Mouse (Mus musculus) midbrain, embryonic 11.5 days (tissue): ENCODE measurements at regions not wholly inside any gene's neighbourhood (a gene's known extent, or its start where the extent isn't known, plus 50 kb on each side); places are given as distances from the start of the nearest gene placed in this dataset.

Experiments
- ATAC-seq: fragments of 200-750 bp; cut with Nextera tagmentation; 2 replicates; pipeline ENCODE4 v1.8.0; 2017; ENCODE audit warnings: moderate TSS enrichment, moderate library complexity; ENCODE audit not compliant: low FRiP score
- DNase-seq: peaks from one replicate; pipeline ENCODE4 v3.0.0; 2015; ENCODE audit warnings: low spot score; ENCODE audit errors: missing footprints
- H3K27ac ChIP-seq: fragments of 300-500 bp; sonication (generic); 2 replicates; pipeline ENCODE4 v1.5.1; 2014; ENCODE audit warnings: low read depth, low read length
- H3K27me3 ChIP-seq: fragments of 300-500 bp; sonication (generic); 2 replicates; pipeline ENCODE4 v1.6.1; 2014; ENCODE audit warnings: mild to moderate bottlenecking, low read length, moderate library complexity, mixed read lengths; ENCODE audit not compliant: control insufficient read depth, insufficient read depth
- H3K36me3 ChIP-seq: fragments of 300-500 bp; sonication (generic); 2 replicates; pipeline ENCODE4 v1.6.1; 2014; ENCODE audit warnings: mild to moderate bottlenecking, low read length, moderate library complexity, mixed read lengths; ENCODE audit not compliant: control insufficient read depth, insufficient read depth
- H3K4me1 ChIP-seq: fragments of 300-500 bp; sonication (generic); 2 replicates; pipeline ENCODE4 v1.6.1; 2014; ENCODE audit warnings: low read length; ENCODE audit not compliant: control insufficient read depth, insufficient read depth
- H3K4me2 ChIP-seq: fragments of 300-500 bp; sonication (generic); 2 replicates; pipeline ENCODE4 v1.6.1; 2014; ENCODE audit warnings: mild to moderate bottlenecking, moderate library complexity
- H3K4me3 ChIP-seq: fragments of 300-500 bp; sonication (generic); 2 replicates; pipeline ENCODE4 v1.5.1; 2014; ENCODE audit warnings: low read depth, low read length
- H3K9ac ChIP-seq: fragments of 300-500 bp; sonication (generic); 2 replicates; pipeline ENCODE4 v1.6.1; 2014; ENCODE audit warnings: low read length
- H3K9me3 ChIP-seq: fragments of 300-500 bp; sonication (generic); 2 replicates; pipeline ENCODE4 v1.6.1; 2016; ENCODE audit warnings: low read length; ENCODE audit not compliant: control insufficient read depth
- WGBS: fragments of 180-500 bp; shearing (Covaris S2); extraction: QIAGEN DNeasy Blood & Tissue Kit; methylation state at CpG from one replicate; pipeline ENCODE4 v1.1.7; 2014; 5-methylcytosine and 5-hydroxymethylcytosine counted together

- Histone ChIP-seq H3K9ac (no peak overlapping the region), H3K4me1 (no peaks in the 10 kb centered on the region), H3K4me3 (no peak overlapping the region), H3K27ac (no peak overlapping the region), H3K9me3 (no peaks in the 10 kb centered on the region), H3K4me2 (no peak overlapping the region), H3K27me3 (peaks cover 94% of the 10 kb centered on the region), H3K36me3 (no peaks in the 10 kb centered on the region)
- 89% methylated on average over 4 of the region's 4 CpGs for WGBS
- ATAC-seq: no peak
- DNase-seq: no peak
Measured at GRCm38 (mm10) chr3:102358801-102359200, 110.9 kb upstream of the Ngf start.

GRCm38 (mm10) chr3:102357062-102357610 lies 112.6 kb upstream of the Ngf start:
- H3K9ac ChIP-seq: no peak overlapping the region
- H3K27me3 ChIP-seq: peaks cover 84% of the 10 kb centered on the region
- H3K9me3 ChIP-seq: no peaks in the 10 kb centered on the region
- no peaks in the 10 kb centered on the region; the same call in 1 of the 2 replicates for H3K4me1 ChIP-seq
- H3K4me3 ChIP-seq: no peak overlapping the region
- WGBS: 75% methylated on average over 7 of the region's 7 CpGs
- ATAC-seq: no peak
- H3K4me2 ChIP-seq: no peak overlapping the region
- DNase-seq: peak; percentile 82
- H3K27ac ChIP-seq: no peak overlapping the region
- no peaks in the 10 kb centered on the region for H3K36me3 ChIP-seq

- Histone ChIP-seq H3K27ac (no peak overlapping the region), H3K9me3 (no peaks in the 10 kb centered on the region), H3K4me1 (no peaks in the 10 kb centered on the region; the same call in 1 of the 2 replicates), H3K4me3 (no peak overlapping the region), H3K9ac (no peak overlapping the region), H3K27me3 (peaks cover 84% of the 10 kb centered on the region), H3K4me2 (no peak overlapping the region), H3K36me3 (no peaks in the 10 kb centered on the region)
- peak; percentile 31 for DNase-seq
- ATAC-seq: no peak
- WGBS: 91% methylated on average over 2 of the region's 2 CpGs
Measured at GRCm38 (mm10) chr3:102355352-102355751, 114.4 kb upstream of the Ngf start.

- no peak overlapping the region for H3K27ac ChIP-seq
- H3K36me3 ChIP-seq: no peaks in the 10 kb centered on the region
- ATAC-seq: no peak
- DNase-seq: no peak
- H3K9me3 ChIP-seq: no peaks in the 10 kb centered on the region
- WGBS: 68% methylated on average over 2 of the region's 2 CpGs
- H3K27me3 ChIP-seq: peaks cover 83% of the 10 kb centered on the region
- no peak overlapping the region for H3K4me2 ChIP-seq
- H3K4me1 ChIP-seq: no peaks in the 10 kb centered on the region; the same call in 1 of the 2 replicates
- no peak overlapping the region for H3K4me3 ChIP-seq
- no peak overlapping the region for H3K9ac ChIP-seq
Measured at GRCm38 (mm10) chr3:102354771-102355170, 114.9 kb upstream of the Ngf start.

- Histone ChIP-seq H3K36me3 (no peaks in the 10 kb centered on the region), H3K9ac (no peak overlapping the region), H3K4me1 (no peaks in the 10 kb centered on the region; the same call in 1 of the 2 replicates), H3K9me3 (no peaks in the 10 kb centered on the region), H3K4me2 (no peak overlapping the region), H3K4me3 (no peak overlapping the region), H3K27ac (no peak overlapping the region), H3K27me3 (peaks cover 80% of the 10 kb centered on the region)
- 36% methylated on average over 6 of the region's 6 CpGs for WGBS
- DNase-seq (peak; percentile 91), ATAC-seq (peak; percentile 93)
Measured at GRCm38 (mm10) chr3:102353277-102353900, 116.3 kb upstream of the Ngf start.

GRCm38 (mm10) chr3:102346077-102346476 lies 123.6 kb upstream of the Ngf start:
- ATAC-seq (no peak), DNase-seq (peak; percentile 65)
- Histone ChIP-seq H3K4me2 (no peak overlapping the region), H3K9me3 (no peaks in the 10 kb centered on the region), H3K9ac (no peak overlapping the region), H3K36me3 (no peaks in the 10 kb centered on the region), H3K4me1 (no peaks in the 10 kb centered on the region), H3K4me3 (no peak overlapping the region), H3K27me3 (peaks cover 85% of the 10 kb centered on the region), H3K27ac (no peak overlapping the region)
- WGBS: 72% methylated on average over 3 of the region's 3 CpGs

GRCm38 (mm10) chr3:102345291-102345690 lies 124.4 kb upstream of the Ngf start:
- no peak overlapping the region for H3K4me2 ChIP-seq
- DNase-seq (peak; percentile 44), ATAC-seq (no peak)
- 83% methylated on average over 5 of the region's 5 CpGs for WGBS
- H3K27ac ChIP-seq: no peak overlapping the region
- no peaks in the 10 kb centered on the region for H3K9me3 ChIP-seq
- H3K27me3 ChIP-seq: peaks cover 82% of the 10 kb centered on the region
- H3K4me1 ChIP-seq: no peaks in the 10 kb centered on the region
- no peak overlapping the region for H3K4me3 ChIP-seq
- H3K9ac ChIP-seq: no peak overlapping the region
- no peaks in the 10 kb centered on the region for H3K36me3 ChIP-seq

GRCm38 (mm10) chr3:102340731-102341130 lies 129.0 kb upstream of the Ngf start:
- H3K9ac ChIP-seq: no peak overlapping the region
- ATAC-seq (no peak), DNase-seq (peak; percentile 56)
- H3K27ac ChIP-seq: no peak overlapping the region
- H3K9me3 ChIP-seq: no peaks in the 10 kb centered on the region
- H3K4me1 ChIP-seq: no peaks in the 10 kb centered on the region
- H3K4me2 ChIP-seq: no peak overlapping the region
- WGBS: 56% methylated on average over 5 of the region's 5 CpGs
- peaks cover 55% of the 10 kb centered on the region for H3K27me3 ChIP-seq
- no peak overlapping the region for H3K4me3 ChIP-seq
- no peaks in the 10 kb centered on the region for H3K36me3 ChIP-seq

GRCm38 (mm10) chr3:102337881-102338280 lies 131.8 kb upstream of the Ngf start:
- no peak overlapping the region for H3K27ac ChIP-seq
- H3K27me3 ChIP-seq: peaks cover 29% of the 10 kb centered on the region
- no peaks in the 10 kb centered on the region for H3K36me3 ChIP-seq
- DNase-seq (no peak), ATAC-seq (no peak)
- no peak overlapping the region for H3K4me3 ChIP-seq
- no peaks in the 10 kb centered on the region for H3K9me3 ChIP-seq
- H3K4me1 ChIP-seq: no peaks in the 10 kb centered on the region
- H3K9ac ChIP-seq: no peak overlapping the region
- 83% methylated on average over 8 of the region's 8 CpGs for WGBS
- H3K4me2 ChIP-seq: no peak overlapping the region
